Mouse (Mus musculus): Measurements from ENCODE around the gene Gpr137b.
"Not testable (repeated sequence)": the region's sequence is repeated elsewhere in the genome, so short reads cannot be mapped to it uniquely, and the experiment has no call there.

The Gpr137b gene

GRCm38 (mm10) chr13:13366371-13366770, 27.4 kb downstream of the Gpr137b start:
- DNase-seq (ENCODE audit: low spot score in 2 of 2) = not testable (repeated sequence)

- not testable (repeated sequence) for DNase-seq (ENCODE audit: low spot score in 2 of 2)
Observed at GRCm38 (mm10) chr13:13363536-13363935, 30.3 kb downstream of the Gpr137b start.

- not testable (repeated sequence) for DNase-seq (ENCODE audit: low spot score in 2 of 2)
Observed at GRCm38 (mm10) chr13:13362261-13362660, 31.6 kb downstream of the Gpr137b start.

- DNase-seq (ENCODE audit: low spot score in 2 of 2) = not testable (repeated sequence)
Observed at GRCm38 (mm10) chr13:13360045-13360444, 33.8 kb downstream of the Gpr137b start.

- DNase-seq (ENCODE audit: low spot score in 2 of 2) = not testable (repeated sequence)
Observed at GRCm38 (mm10) chr13:13358602-13359001, 35.2 kb downstream of the Gpr137b start.

- DNase-seq (ENCODE audit: low spot score in 2 of 2) = not testable (repeated sequence)
Observed at GRCm38 (mm10) chr13:13358097-13358496, 35.7 kb downstream of the Gpr137b start.

- DNase-seq (ENCODE audit: low spot score in 2 of 2) = not testable (repeated sequence)
Observed at GRCm38 (mm10) chr13:13352113-13352512, 41.7 kb downstream of the Gpr137b start.

- DNase-seq (ENCODE audit: low spot score in 2 of 2) = not testable (repeated sequence)
Observed at GRCm38 (mm10) chr13:13350681-13351080, 43.1 kb downstream of the Gpr137b start.

- DNase-seq (ENCODE audit: low spot score in 2 of 2) = no peak
Observed at GRCm38 (mm10) chr13:13349288-13349687, 44.5 kb downstream of the Gpr137b start.

GRCm38 (mm10) chr13:13347634-13348412, 46.0 kb downstream of the Gpr137b start:
- DNase-seq (ENCODE audit: low spot score in 2 of 2) = not testable (repeated sequence)

- not testable (repeated sequence) for DNase-seq (ENCODE audit: low spot score in 2 of 2)
Observed at GRCm38 (mm10) chr13:13337361-13337760, 56.5 kb downstream of the Gpr137b start.

- peak in 1 of 2 experiments; percentile 32 for DNase-seq (ENCODE audit: low spot score in 2 of 2)
Observed at GRCm38 (mm10) chr13:13328876-13329275, 64.9 kb downstream of the Gpr137b start.
